Mouse (Mus musculus) stomach, embryonic 15.5 days (tissue): ENCODE measurements around the gene Eif4e1b. TPM values are rescaled to one million over a fixed set of nuclear protein-coding genes. Genes with fewer than 3 reads are reported as not detected.

Experiments used
- ATAC-seq: fragments of 200-750 bp; cut with Nextera tagmentation; 2 replicates; pipeline ENCODE4 v1.8.0; 2017; ENCODE audit warnings: low read depth, moderate number of reproducible peaks, moderate TSS enrichment; ENCODE audit not compliant: insufficient read depth, low FRiP score
- H3K27ac ChIP-seq: fragments of 300-500 bp; sonication (generic); 2 replicates; pipeline ENCODE4 v1.5.1; 2015; ENCODE audit warnings: mild to moderate bottlenecking, inconsistent platforms
- H3K27me3 ChIP-seq: fragments of 300-500 bp; sonication (generic); replicated peaks from 2 replicates; pipeline ENCODE4 v1.6.1; 2015; ENCODE audit warnings: inconsistent platforms
- H3K36me3 ChIP-seq: fragments of 300-500 bp; sonication (generic); 2 replicates; pipeline ENCODE4 v1.6.1; 2015; ENCODE audit warnings: inconsistent platforms
- H3K4me1 ChIP-seq: fragments of 300-500 bp; sonication (generic); 2 replicates; pipeline ENCODE4 v1.6.1; 2015; ENCODE audit warnings: inconsistent platforms
- H3K4me2 ChIP-seq: fragments of 300-500 bp; sonication (generic); 2 replicates; pipeline ENCODE4 v1.6.1; 2015; ENCODE audit warnings: mild to moderate bottlenecking, inconsistent platforms
- H3K4me3 ChIP-seq: fragments of 300-500 bp; sonication (generic); replicated peaks from 2 replicates; pipeline ENCODE4 v1.5.1; 2015; ENCODE audit warnings: inconsistent platforms
- H3K9ac ChIP-seq: fragments of 300-500 bp; sonication (generic); 2 replicates; pipeline ENCODE4 v1.6.1; 2015; ENCODE audit warnings: inconsistent platforms
- H3K9me3 ChIP-seq: fragments of 300-500 bp; sonication (generic); 2 replicates; pipeline ENCODE4 v1.6.1; 2016; ENCODE audit warnings: inconsistent platforms
- WGBS: fragments of 180-500 bp; shearing (Covaris S2); methylation state at CpG from one replicate; pipeline ENCODE4 v1.1.7; 2015; 5-methylcytosine and 5-hydroxymethylcytosine counted together
- polyA plus RNA-seq: library from polyadenylated mRNA; unstranded; fragments of >200 nt; fragmentation: Nextera tagmentation; extraction: Ambion mirVana; gene quantifications from 2 replicates; pipeline ENCODE4 v1.2.1, GENCODE M21; 2015

Eif4e1b gene
- not detected in 2 replicates for polyA plus RNA-seq

DNA sequence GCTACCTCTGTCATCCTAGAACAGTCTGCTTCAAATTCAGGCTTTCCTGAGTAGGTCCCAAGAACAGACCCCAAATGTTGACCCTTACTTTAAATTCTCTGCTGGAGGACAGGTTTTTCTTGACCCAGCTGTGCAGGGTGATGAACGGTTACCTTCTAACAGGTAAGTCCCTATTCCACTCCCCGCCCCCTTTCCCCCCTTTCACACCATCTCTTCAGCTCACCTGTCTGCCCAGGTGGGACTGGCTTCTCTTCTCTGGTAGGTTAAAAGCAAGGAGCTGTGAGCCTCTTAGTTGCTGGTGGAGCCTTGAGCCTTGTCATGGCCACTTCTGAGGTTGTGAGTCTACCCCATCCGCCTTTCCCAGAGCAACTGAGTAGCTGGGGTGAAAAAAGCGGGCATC, at the start of gene Eif4e1b:
TSS of gene Eif4e1b (plus strand) at position 301 of the 400 bp plus-strand sequence.
- WGBS: 82% methylated on average over 4 of the region's 4 CpGs
- Histone ChIP-seq H3K4me3 (no peak within 1 kb of the TSS), H3K36me3 (no peaks in the 10 kb centered on the region), H3K27ac (no peak within 1 kb of the TSS), H3K4me1 (no peaks in the 10 kb centered on the region), H3K4me2 (no peak within 1 kb of the TSS), H3K9ac (no peak within 1 kb of the TSS), H3K9me3 (no peaks in the 10 kb centered on the region), H3K27me3 (no peaks in the 10 kb centered on the region)
- no peak for ATAC-seq

DNA sequence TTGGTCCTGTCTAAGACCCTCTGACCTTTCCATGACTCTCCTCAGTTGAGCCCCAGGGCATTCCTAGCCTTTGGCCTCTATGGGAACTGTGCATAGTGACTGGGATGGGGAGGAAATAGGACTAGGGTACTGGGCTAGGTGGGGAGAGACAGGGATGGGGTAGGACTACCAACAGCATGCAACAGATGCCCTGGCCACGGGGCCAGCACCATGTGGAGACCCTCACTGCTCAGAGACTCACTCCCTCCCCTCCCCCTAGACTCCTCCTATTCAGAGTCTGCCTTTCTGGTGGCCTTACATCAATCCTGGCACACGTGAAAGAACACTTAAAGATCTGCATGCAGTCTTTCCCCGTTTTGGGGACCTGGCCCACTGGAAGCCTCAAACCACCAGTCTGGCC, 46.9 kb upstream of the Eif4e1b start:
- Histone ChIP-seq H3K27me3 (peaks cover 45% of the 10 kb centered on the region), H3K4me1 (peaks cover 12% of the 10 kb centered on the region), H3K4me2 (peak overlapping the region; percentile 70), H3K9me3 (no peaks in the 10 kb centered on the region), H3K4me3 (peak overlapping the region; percentile 38), H3K36me3 (no peaks in the 10 kb centered on the region), H3K9ac (no peak overlapping the region), H3K27ac (no peak overlapping the region)
- ATAC-seq: no peak
- 20% methylated on average over 3 of the region's 3 CpGs for WGBS

DNA sequence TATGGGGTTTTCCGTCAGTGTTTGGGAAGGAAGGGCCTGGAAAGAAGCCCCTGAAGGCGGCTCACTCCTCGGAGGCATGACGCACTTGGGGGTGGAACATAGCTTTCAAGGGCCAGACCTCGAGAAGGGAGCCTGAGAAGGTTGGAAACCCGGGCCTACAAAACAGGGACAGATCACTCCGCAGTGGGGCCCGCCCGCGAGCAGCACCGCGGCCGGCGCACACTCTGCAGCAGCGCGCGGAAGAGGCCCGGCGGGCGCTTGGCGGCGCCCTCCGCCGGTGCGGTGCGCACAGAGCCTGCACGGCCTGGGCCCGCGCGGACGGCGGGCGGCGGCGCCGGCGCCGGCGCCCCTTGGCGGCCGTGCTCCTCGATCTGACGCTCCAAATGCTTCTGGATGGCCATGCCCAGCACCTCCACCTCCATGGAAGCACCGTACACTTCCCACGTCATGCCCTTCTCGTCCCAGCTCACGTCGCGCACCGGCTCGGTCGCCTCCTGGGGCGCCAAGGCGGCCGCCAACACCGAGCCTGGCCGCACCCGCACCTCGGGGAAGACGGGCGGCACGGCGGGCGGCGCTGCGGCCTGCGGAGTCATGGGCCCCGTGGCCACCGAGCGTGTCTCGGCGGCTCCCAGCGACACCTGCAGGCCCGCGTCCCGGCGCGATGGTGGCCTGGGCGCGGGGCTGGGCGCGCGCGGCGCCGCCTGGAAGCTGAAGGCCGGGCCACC, 46.1 kb upstream of the Eif4e1b start:
- H3K4me1 ChIP-seq: peaks cover 12% of the 10 kb centered on the region
- no peak overlapping the region for H3K27ac ChIP-seq
- under 1% methylated on average over 78 of the region's 87 CpGs for WGBS
- H3K27me3 ChIP-seq: peaks cover 45% of the 10 kb centered on the region
- H3K9ac ChIP-seq: no peak overlapping the region
- no peaks in the 10 kb centered on the region for H3K36me3 ChIP-seq
- H3K4me2 ChIP-seq: peak overlapping the region; percentile 70
- peak overlapping the region; percentile 38 for H3K4me3 ChIP-seq
- peak; percentile 64; the same call in 1 of the 2 replicates for ATAC-seq
- no peaks in the 10 kb centered on the region for H3K9me3 ChIP-seq

DNA sequence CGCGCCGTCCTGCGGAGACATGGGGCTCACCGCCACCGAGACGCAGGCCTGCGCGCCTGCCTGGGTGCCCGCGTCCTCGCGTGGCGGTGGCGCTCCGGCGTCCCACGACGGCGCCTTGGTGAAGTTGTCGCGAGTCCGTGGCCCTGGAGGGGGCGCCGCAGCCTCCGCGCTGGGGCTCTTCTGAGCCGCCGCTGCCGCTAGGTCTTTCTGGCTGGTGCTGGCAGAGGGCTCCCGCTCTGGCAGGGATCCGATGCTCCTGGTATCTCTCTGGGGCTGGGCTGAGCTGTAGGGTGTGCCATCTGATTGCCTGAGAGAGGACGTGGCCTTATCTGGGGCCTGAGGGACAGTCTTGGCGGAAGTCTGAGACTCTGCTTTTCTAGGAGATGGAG, 45.6 kb upstream of the Eif4e1b start:
- Histone ChIP-seq H3K4me1 (peaks cover 12% of the 10 kb centered on the region), H3K9me3 (no peaks in the 10 kb centered on the region), H3K27me3 (peaks cover 45% of the 10 kb centered on the region), H3K4me3 (peak overlapping the region; percentile 38), H3K4me2 (peak overlapping the region; percentile 70), H3K27ac (no peak overlapping the region), H3K36me3 (no peaks in the 10 kb centered on the region), H3K9ac (no peak overlapping the region)
- ATAC-seq: no peak
- 5% methylated on average over 34 of the region's 34 CpGs for WGBS

DNA sequence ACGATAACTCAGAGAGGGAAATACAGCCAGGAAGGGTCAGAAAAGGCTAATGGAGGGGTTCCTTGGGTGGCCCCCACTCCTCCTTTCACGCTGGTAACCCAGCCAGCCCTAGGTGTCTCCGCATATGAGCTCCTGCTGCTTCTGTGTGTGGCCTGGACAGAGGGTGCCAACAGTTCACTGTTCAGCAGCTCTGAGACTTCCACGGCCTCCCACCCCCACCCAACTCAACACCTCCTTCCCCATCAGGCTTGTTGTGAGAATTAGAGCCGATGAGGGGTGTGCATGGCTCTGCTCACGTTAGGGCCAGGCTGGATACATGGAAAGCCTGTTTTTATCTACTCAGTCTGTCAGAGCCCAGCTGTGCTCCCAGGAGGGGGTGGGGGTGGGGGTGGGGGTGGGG, 37.7 kb upstream of the Eif4e1b start:
- Histone ChIP-seq H3K4me1 (peaks cover 7% of the 10 kb centered on the region), H3K27ac (no peak overlapping the region)

DNA sequence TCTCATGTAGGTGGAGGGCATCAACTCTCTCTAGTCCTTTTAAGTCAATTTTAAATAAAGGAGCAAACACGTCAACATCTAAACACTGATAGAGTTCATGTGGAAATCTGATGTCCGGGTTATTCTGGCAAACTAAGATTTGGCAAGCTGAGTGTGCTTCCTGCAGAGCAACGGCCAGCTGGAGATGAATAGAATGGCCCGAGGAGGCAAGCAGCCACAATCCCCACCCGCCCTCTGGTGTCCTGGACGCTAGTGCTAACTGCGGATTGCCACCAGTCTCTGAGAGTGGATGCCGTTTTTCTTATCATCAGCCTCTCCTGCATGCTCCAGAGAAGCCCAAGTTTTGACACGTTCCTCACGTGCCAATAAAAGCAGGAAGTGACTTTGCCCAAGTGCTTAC, 36.9 kb upstream of the Eif4e1b start:
- ATAC-seq: no peak
- Histone ChIP-seq H3K36me3 (no peaks in the 10 kb centered on the region), H3K27me3 (peaks cover 33% of the 10 kb centered on the region), H3K9ac (no peak overlapping the region), H3K9me3 (no peaks in the 10 kb centered on the region), H3K4me3 (no peak overlapping the region), H3K4me1 (peaks cover 7% of the 10 kb centered on the region), H3K27ac (no peak overlapping the region), H3K4me2 (no peak overlapping the region)
- WGBS: 41% methylated on average over 10 of the region's 10 CpGs

More for the DNA sequence above, 37.7 kb upstream of the Eif4e1b start:
- WGBS: 42% methylated on average over 6 of the region's 6 CpGs
- Histone ChIP-seq H3K27me3 (peaks cover 33% of the 10 kb centered on the region), H3K9me3 (no peaks in the 10 kb centered on the region), H3K4me3 (no peak overlapping the region), H3K4me2 (no peak overlapping the region), H3K36me3 (no peaks in the 10 kb centered on the region), H3K9ac (no peak overlapping the region)
- no peak for ATAC-seq

DNA sequence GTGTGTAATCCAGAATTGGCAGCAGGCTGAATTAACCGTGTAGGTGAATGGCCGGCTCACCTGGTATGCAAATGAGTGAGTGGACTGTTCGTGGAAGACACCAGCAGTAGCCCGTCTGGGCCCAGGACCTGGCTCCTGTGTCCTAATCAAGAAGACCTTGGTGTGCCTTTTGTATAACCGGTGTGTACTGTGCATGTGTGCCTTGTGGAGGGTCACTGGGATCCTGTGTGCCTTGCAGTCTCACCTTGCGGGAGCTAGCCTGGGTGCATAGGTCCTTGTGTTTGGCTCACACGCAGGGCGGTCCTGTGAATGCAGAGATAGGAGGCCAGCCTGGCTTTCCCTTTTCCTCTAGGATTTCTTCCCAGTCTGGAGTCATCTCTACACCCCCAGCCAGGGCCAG, 35.6 kb upstream of the Eif4e1b start:
- Histone ChIP-seq H3K36me3 (no peaks in the 10 kb centered on the region), H3K27ac (no peak overlapping the region), H3K4me1 (peaks cover 7% of the 10 kb centered on the region), H3K9me3 (no peaks in the 10 kb centered on the region), H3K9ac (no peak overlapping the region), H3K27me3 (peaks cover 33% of the 10 kb centered on the region), H3K4me2 (no peak overlapping the region), H3K4me3 (no peak overlapping the region)
- WGBS: 75% methylated on average over 8 of the region's 8 CpGs
- no peak for ATAC-seq

DNA sequence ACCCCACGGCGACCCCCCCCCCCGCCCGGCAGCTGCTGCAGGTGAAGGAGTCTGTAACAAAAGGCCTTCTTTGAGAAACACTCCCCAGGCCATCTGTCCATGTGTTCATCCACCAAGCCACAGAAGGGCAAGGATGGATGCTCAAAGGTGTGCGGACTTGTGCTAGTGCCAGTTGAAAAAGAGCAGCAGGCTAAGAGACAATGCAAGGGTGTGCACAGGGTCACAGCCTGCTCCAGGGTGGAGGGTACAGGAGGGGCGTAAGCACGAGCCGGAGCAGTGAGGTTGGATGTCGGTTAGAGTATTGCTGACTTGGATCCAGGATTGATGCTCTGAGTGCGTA, 35.1 kb upstream of the Eif4e1b start:
- peaks cover 7% of the 10 kb centered on the region for H3K4me1 ChIP-seq
- no peak for ATAC-seq
- H3K36me3 ChIP-seq: no peaks in the 10 kb centered on the region
- WGBS: 49% methylated on average over 10 of the region's 10 CpGs
- H3K4me2 ChIP-seq: peak overlapping the region; percentile 94
- peaks cover 33% of the 10 kb centered on the region for H3K27me3 ChIP-seq
- H3K27ac ChIP-seq: no peak overlapping the region
- H3K9ac ChIP-seq: no peak overlapping the region
- H3K9me3 ChIP-seq: no peaks in the 10 kb centered on the region
- H3K4me3 ChIP-seq: peak overlapping the region; percentile 53

DNA sequence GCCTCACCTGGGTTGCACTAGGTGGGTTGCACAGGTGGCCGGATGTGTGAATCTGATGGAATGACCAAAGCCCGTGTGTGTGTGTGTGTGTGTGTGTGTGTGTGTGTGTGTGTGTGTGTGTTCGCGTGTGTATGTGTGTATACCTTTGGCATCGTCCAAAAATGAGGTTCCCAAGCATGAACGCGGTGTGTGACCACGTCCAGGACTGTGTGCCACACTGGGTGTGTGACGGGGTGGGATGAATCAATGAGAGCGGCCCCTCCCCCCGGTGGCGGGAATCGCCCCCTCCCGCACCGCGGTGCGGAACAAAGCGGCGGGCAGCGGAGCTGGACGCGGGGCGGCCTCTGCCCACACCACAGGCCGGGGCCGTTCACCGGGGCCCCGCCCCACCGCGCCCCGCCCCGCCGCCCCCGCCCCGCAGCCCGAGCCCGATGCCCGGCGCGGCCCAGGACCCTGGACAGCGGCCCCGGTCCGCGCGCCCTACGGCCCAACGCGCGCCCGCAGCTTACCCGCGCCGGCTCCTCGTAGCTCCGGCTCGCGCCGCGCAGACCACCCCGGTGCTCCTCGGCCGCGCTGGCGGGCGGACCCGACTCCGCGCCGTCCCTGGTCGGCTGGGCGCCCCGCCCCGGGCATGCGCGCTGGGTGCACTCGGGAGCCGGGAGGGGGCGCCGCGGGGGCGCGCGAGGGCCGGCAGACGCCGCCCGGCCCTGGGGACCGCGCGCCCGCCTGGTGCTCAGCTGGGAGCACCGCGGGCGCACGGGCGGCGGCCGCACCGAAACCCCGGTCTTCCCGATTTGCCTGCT, 34.5 kb upstream of the Eif4e1b start:
- Histone ChIP-seq H3K9me3 (no peaks in the 10 kb centered on the region), H3K27ac (no peak overlapping the region), H3K4me3 (peak overlapping the region; percentile 53), H3K4me2 (peak overlapping the region; percentile 94), H3K4me1 (peaks cover 7% of the 10 kb centered on the region), H3K36me3 (no peaks in the 10 kb centered on the region), H3K27me3 (peaks cover 33% of the 10 kb centered on the region), H3K9ac (no peak overlapping the region)
- ATAC-seq: peak; percentile 70
- 3% methylated on average over 58 of the region's 100 CpGs for WGBS

DNA sequence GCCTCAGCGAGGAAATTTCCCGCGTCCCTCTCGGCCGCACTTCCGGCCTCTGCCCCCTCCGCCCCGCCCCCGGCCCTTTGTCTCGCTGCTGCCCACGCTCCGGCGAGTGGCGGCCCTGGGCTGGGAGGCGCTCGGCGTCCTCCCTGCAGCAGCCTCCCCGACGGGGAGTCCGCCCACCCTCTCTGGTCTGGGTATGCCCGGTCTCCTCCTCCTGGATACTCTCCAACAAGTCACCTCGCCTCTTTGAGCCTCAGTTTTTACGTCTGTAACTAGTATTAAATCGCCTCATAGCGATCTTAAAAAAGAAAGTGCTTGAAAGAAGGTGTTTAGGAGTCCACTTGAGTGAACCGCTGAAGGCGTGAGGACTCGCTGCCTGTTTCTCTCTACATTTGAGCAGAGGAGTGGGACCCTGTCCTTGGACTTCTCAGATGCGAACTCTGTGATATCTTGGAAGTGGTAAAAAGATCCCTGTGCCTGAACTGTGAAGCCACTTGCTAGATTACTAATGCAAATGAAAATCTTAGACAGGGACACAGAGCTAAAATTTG, 33.9 kb upstream of the Eif4e1b start, which contains the start of gene Gprin1:
TSS of gene Gprin1 (minus strand) at position 11 of the 548 bp plus-strand sequence.
- no peak within 1 kb of the TSS for H3K9ac ChIP-seq
- 5% methylated on average over 28 of the region's 29 CpGs for WGBS
- H3K9me3 ChIP-seq: no peaks in the 10 kb centered on the region
- H3K4me2 ChIP-seq: peak within 1 kb of the TSS; percentile 94
- no peak; the same call in 1 of the 2 replicates for ATAC-seq
- no peak within 1 kb of the TSS for H3K27ac ChIP-seq
- H3K36me3 ChIP-seq: no peaks in the 10 kb centered on the region
- peak within 1 kb of the TSS; percentile 53 for H3K4me3 ChIP-seq
- peaks cover 33% of the 10 kb centered on the region for H3K27me3 ChIP-seq
- H3K4me1 ChIP-seq: peaks cover 7% of the 10 kb centered on the region

DNA sequence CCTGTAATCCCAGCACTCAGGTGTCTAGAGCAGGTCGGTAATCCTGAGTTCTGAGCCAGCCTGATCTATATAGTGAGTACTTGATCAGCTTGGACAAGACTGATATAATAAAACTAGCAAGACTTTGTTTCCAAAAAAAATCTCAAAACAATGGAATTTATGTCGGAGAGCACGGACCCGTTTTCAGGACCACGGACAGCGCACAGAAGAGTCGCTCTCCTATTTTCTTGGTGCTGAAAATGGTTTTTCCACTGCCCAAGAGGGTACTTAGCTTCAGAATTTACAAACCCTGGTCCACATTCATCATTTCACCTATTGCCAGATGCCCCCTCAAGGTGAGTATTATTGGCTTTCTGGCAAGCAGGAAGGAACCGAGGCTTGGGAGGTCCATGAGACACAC, 33.1 kb upstream of the Eif4e1b start:
- whole genome bisulfite sequencing: 2% methylated on average over 8 of the region's 8 CpGs
- peaks cover 33% of the 10 kb centered on the region for H3K27me3 ChIP-seq
- H3K9me3 ChIP-seq: no peaks in the 10 kb centered on the region
- H3K9ac ChIP-seq: no peak overlapping the region
- H3K4me1 ChIP-seq: peaks cover 7% of the 10 kb centered on the region
- ATAC-seq: no peak
- no peak overlapping the region for H3K27ac ChIP-seq
- 0 out of 2 replicates have a peak overlapping the region, but pooled peaks have one; percentile 53 for H3K4me3 ChIP-seq
- H3K4me2 ChIP-seq: no peak overlapping the region
- H3K36me3 ChIP-seq: no peaks in the 10 kb centered on the region

DNA sequence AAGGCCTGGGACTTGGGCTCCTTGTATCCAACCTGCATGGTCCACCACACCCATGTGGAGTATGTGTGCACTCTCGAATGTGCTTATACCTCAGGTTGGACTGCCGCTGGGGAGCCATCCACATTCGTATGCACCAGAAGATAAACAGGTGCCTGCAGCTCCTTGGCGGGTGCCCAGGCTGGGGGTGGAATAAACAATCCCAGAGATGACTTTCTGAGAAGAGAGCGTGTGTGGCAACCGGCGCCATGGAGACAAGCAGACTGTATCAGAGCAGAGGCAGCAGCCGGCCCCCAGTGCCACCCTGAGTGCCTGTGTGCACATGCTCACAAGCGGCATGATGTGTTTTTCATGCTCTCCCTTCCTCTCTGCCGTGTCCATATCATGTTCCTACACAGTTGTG, 31.1 kb upstream of the Eif4e1b start:
- 70% methylated on average over 10 of the region's 10 CpGs for WGBS
- Histone ChIP-seq H3K4me1 (peaks cover 9% of the 10 kb centered on the region), H3K27me3 (peaks cover 30% of the 10 kb centered on the region), H3K9ac (no peak overlapping the region), H3K36me3 (no peaks in the 10 kb centered on the region), H3K9me3 (no peaks in the 10 kb centered on the region), H3K4me3 (no peak overlapping the region), H3K27ac (no peak overlapping the region), H3K4me2 (no peak overlapping the region)
- no peak for ATAC-seq
